9 mouse cellular contexts compared by ENCODE assay signal in genomic region chr11:88908557-88909211, GRCm38 (mm10). TPM values are rescaled to one million over a fixed set of nuclear protein-coding genes. Genes with fewer than 3 reads are reported as not detected.
A peak's percentile ranks its signal among the peaks of the same experiment; 100 is the strongest.
DNase-seq lines count a peak whose midpoint lies in the region; ATAC-seq and TF ChIP-seq lines count a peak whose summit lies in the region.
"Had no signal": no experiment of that assay in that cellular context is flagged by ENCODE, and none has a peak within 500 bp of the region (broad histone marks: within the 10 kb centered on the region; RNA-seq: fewer than 3 reads in every experiment).

No protein-coding gene starts in this region.

- H3K79me2 ChIP-seq in MEL (ENCODE audit: control insufficient read depth, insufficient read depth, low read length, poor library complexity): no peaks in the 10 kb centered on the region

- H3K4me2 ChIP-seq in heart, embryonic 12.5 days: no peak overlapping the region

- no peaks in the 10 kb centered on the region; the same call in 1 of the 2 replicates for H3K9me3 ChIP-seq in heart, embryonic 12.5 days (replicated peaks)
- no peaks in the 10 kb centered on the region for H3K9me3 ChIP-seq in MEL (replicated peaks; ENCODE audit: insufficient read depth, low read length)

- 96% methylated on average over 1 of the region's 1 CpGs for WGBS in heart, embryonic 12.5 days

- no peaks in the 10 kb centered on the region for H3K36me3 ChIP-seq in heart, embryonic 12.5 days
- H3K36me3 ChIP-seq in MEL (ENCODE audit: control insufficient read depth in 1 of 2, insufficient read depth in 2 of 2, low read length in 2 of 2): no peaks in the 10 kb centered on the region
- H3K36me3 ChIP-seq in testis, adult 2 months (ENCODE audit: control insufficient read depth, insufficient read depth, low read length): no peaks in the 10 kb centered on the region

- TF ChIP-seq CTCF in MEL (IDR thresholded peaks at IDR 0.05 in 2 of 3, conservative IDR thresholded peaks at IDR 0.05 in 1 of 3; ENCODE audit: control insufficient read depth in 1 of 3, insufficient read depth in 1 of 3, low read depth in 2 of 3, low read length in 3 of 3, poor library complexity in 1 of 3, severe bottlenecking in 1 of 3): peak; percentile 62 to 69 (median 65)
- no peak for TF ChIP-seq CTCF in testis, adult 2 months (IDR thresholded peaks at IDR 0.05; ENCODE audit: control insufficient read depth, insufficient read depth, insufficient replicate concordance, low read depth, low read length)

- peaks cover 6% of the 10 kb centered on the region; the same call in 1 of the 2 replicates for H3K4me1 ChIP-seq in heart, embryonic 12.5 days (replicated peaks)
- peaks cover 0 to 8% of the 10 kb centered on the region in 2 experiments for H3K4me1 ChIP-seq in MEL (ENCODE audit: control insufficient read depth in 1 of 2, insufficient read depth in 2 of 2, low read length in 2 of 2)
- no peaks in the 10 kb centered on the region for H3K4me1 ChIP-seq in testis, adult 2 months (ENCODE audit: control insufficient read depth, insufficient read depth, low read length)

- peak; percentile 58 for TF ChIP-seq RAD21 in MEL (IDR thresholded peaks at IDR 0.05; ENCODE audit: low read depth, low read length)

- TF ChIP-seq EP300 in MEL (IDR thresholded peaks at IDR 0.05; ENCODE audit: low read depth in 1 of 2, low read length in 2 of 2): no peak

- H3K27me3 ChIP-seq in heart, embryonic 12.5 days (replicated peaks): no peaks in the 10 kb centered on the region
- H3K27me3 ChIP-seq in MEL (ENCODE audit: control insufficient read depth in 1 of 2, insufficient read depth in 2 of 2, low read length in 2 of 2): no peaks in the 10 kb centered on the region
- H3K27me3 ChIP-seq in testis, adult 2 months (ENCODE audit: control insufficient read depth, insufficient read depth, low read length): no peaks in the 10 kb centered on the region

- H3K4me3 ChIP-seq in heart, embryonic 12.5 days: no peak overlapping the region
- H3K4me3 ChIP-seq in MEL (ENCODE audit: control insufficient read depth in 1 of 2, insufficient read depth in 1 of 2, low read depth in 2 of 2, low read length in 2 of 2): no peak overlapping the region
- no peak overlapping the region for H3K4me3 ChIP-seq in testis, adult 2 months (ENCODE audit: control insufficient read depth, low read depth, low read length)

- TF ChIP-seq POLR2A in MEL (IDR thresholded peaks at IDR 0.05; ENCODE audit: control insufficient read depth in 1 of 2, insufficient read depth in 1 of 2, low read depth in 1 of 2, low read length in 2 of 2, poor library complexity in 1 of 2): no peak
- no peak for TF ChIP-seq POLR2A in testis, adult 2 months (IDR thresholded peaks at IDR 0.05; ENCODE audit: control insufficient read depth, low read depth, low read length)

- ATAC-seq in heart, embryonic 12.5 days (ENCODE audit: insufficient number of reproducible peaks, low FRiP score): no peak
- peak; percentile 96 for ATAC-seq in megakaryocyte progenitor cell, adult 5-6 weeks (replicated peaks; ENCODE audit: poor library complexity)

- H3K27ac ChIP-seq in heart, embryonic 12.5 days (ENCODE audit: poor library complexity, severe bottlenecking): no peak overlapping the region
- H3K27ac ChIP-seq in MEL (ENCODE audit: control insufficient read depth, low read depth, low read length): no peak overlapping the region
- peak overlapping the region; percentile 52; the same call in 1 of the 2 replicates for H3K27ac ChIP-seq in testis, adult 2 months (ENCODE audit: control insufficient read depth, insufficient read depth, low read depth, low read length)
- H3K27ac ChIP-seq: macrophage had no signal

- no peak overlapping the region for H3K9ac ChIP-seq in heart, embryonic 12.5 days
- H3K9ac ChIP-seq in MEL (ENCODE audit: control insufficient read depth, low read depth, low read length, poor library complexity, severe bottlenecking): no peak overlapping the region

- peak; percentile 43 to 61 for DNase-seq in heart, adult 9 months (ENCODE audit: low spot score in 2 of 2)
- DNase-seq in MEL (ENCODE audit: low read depth, low spot score): peak; percentile 84
- peak; percentile 56 for DNase-seq in cerebellum, adult 9-10 months
- DNase-seq in gastrocnemius, postnatal 25 days: peak; percentile 16
- DNase-seq in layer of hippocampus, adult 9-11 months: peak; percentile 38

TF ChIP-seq in MEL, 35 proteins besides CTCF, POLR2A, EP300 and RAD21:
- TF ChIP-seq SMC3 (IDR thresholded peaks at IDR 0.05; ENCODE audit: low read depth, low read length) (peak; percentile 58), MAX (IDR thresholded peaks at IDR 0.05; ENCODE audit: low read length) (no peak), MAZ (IDR thresholded peaks at IDR 0.05; ENCODE audit: low read depth, low read length) (no peak), HCFC1 (IDR thresholded peaks at IDR 0.05; ENCODE audit: low read depth, low read length) (no peak), MYB (IDR thresholded peaks at IDR 0.05; ENCODE audit: low read depth, low read length) (no peak), ZKSCAN1 (IDR thresholded peaks at IDR 0.05; ENCODE audit: low read depth, low read length) (no peak), TBP (IDR thresholded peaks at IDR 0.05; ENCODE audit: low read depth, low read length) (0 out of 2 replicates have a peak, but pooled peaks have one; percentile 24), MXI1 (IDR thresholded peaks at IDR 0.05; ENCODE audit: low read depth, low read length) (no peak), GATA1 (IDR thresholded peaks at IDR 0.05; ENCODE audit: low read depth, low read length) (no peak), ZMIZ1 (IDR thresholded peaks at IDR 0.05; ENCODE audit: low read depth, low read length) (no peak), ZC3H11A (IDR thresholded peaks at IDR 0.05; ENCODE audit: low read depth, low read length) (peak; percentile 40), KAT2A (conservative IDR thresholded peaks at IDR 0.05; ENCODE audit: low read depth, low read length) (no peak), USF2 (IDR thresholded peaks at IDR 0.05; ENCODE audit: borderline replicate concordance in 1 of 2, insufficient read depth in 1 of 2, low read depth in 1 of 2, low read length in 2 of 2) (no peak), ETS1 (IDR thresholded peaks at IDR 0.05; ENCODE audit: low read depth, low read length) (no peak), MAFK (IDR thresholded peaks at IDR 0.05; ENCODE audit: borderline replicate concordance, low read depth, low read length) (no peak)

RNA-seq across cellular contexts. Expression of gene Akap1, which starts 44.3 kb away (rescaled TPM):
- polyA plus RNA-seq in heart, embryonic 12.5 days (2016; fragmentation: Nextera tagmentation; extraction: Ambion mirVana): 34.1 and 38.9 TPM in 2 replicates
- 63.0 and 70.5 TPM in 2 replicates for total RNA-seq in MEL (2012; rRNA removed)
- 10 to 100 TPM; 39.0 to 59.6 TPM for polyA plus RNA-seq in MEL (2012; ENCODE audit: insufficient read depth in 1 of 2, insufficient read length in 2 of 2, low read depth in 1 of 2, low replicate concordance in 2 of 2, missing spikeins in 1 of 2)
- 10 to 100 TPM; 65.8 to 77.9 TPM for total RNA-seq in gastrocnemius, postnatal 25 days (2021)
- 8.9 and 9.5 TPM in 2 replicates for total RNA-seq in megakaryocyte progenitor cell, adult 5-6 weeks (2015)
- 22.4 and 24.0 TPM in 2 replicates for total RNA-seq in megakaryocyte progenitor cell, adult 5-6 weeks (2017)
- 535 and 558 TPM in 2 replicates for polyA plus RNA-seq in testis, adult 2 months (2012; rRNA removed)

RNA-seq across cellular contexts. Expression of gene Scpep1, which starts 46.6 kb away (rescaled TPM):
- polyA plus RNA-seq in heart, embryonic 12.5 days (2016; fragmentation: Nextera tagmentation; extraction: Ambion mirVana): 47.2 and 47.5 TPM in 2 replicates
- total RNA-seq in MEL (2012; rRNA removed): 7.9 and 8.9 TPM in 2 replicates
- polyA plus RNA-seq in MEL (2012; ENCODE audit: insufficient read depth in 1 of 2, insufficient read length in 2 of 2, low read depth in 1 of 2, low replicate concordance in 2 of 2, missing spikeins in 1 of 2): 10 to 100 TPM in 1 of 2 experiments, not detected in 1; 15.6 TPM
- total RNA-seq in gastrocnemius, postnatal 25 days (2021): 10 to 100 TPM in 1 of 2 experiments, 1 to 10 TPM in 1; 8.6 to 10.8 TPM
- 25.0 and 25.4 TPM in 2 replicates for total RNA-seq in megakaryocyte progenitor cell, adult 5-6 weeks (2015)
- total RNA-seq in megakaryocyte progenitor cell, adult 5-6 weeks (2017): 13.8 and 15.0 TPM in 2 replicates
- polyA plus RNA-seq in testis, adult 2 months (2012; rRNA removed): 15.6 and 16.4 TPM in 2 replicates

RNA-seq across cellular contexts. Expression of gene Elobl, which starts 58.0 kb away (rescaled TPM):
- not detected in 2 replicates for polyA plus RNA-seq in heart, embryonic 12.5 days (2016; fragmentation: Nextera tagmentation; extraction: Ambion mirVana)
- total RNA-seq in MEL (2012; rRNA removed): 0.58 and 0.92 TPM in 2 replicates
- polyA plus RNA-seq in MEL (2012; ENCODE audit: insufficient read depth in 1 of 2, insufficient read length in 2 of 2, low read depth in 1 of 2, low replicate concordance in 2 of 2, missing spikeins in 1 of 2): under 1 TPM in 1 of 2 experiments, not detected in 1; 0.72 TPM
- total RNA-seq in gastrocnemius, postnatal 25 days (2021): not detected
- not detected in 2 replicates for total RNA-seq in megakaryocyte progenitor cell, adult 5-6 weeks (2015)
- total RNA-seq in megakaryocyte progenitor cell, adult 5-6 weeks (2017): not detected in 2 replicates
- polyA plus RNA-seq in testis, adult 2 months (2012; rRNA removed): 0.27 and 0.48 TPM in 2 replicates
- polyA plus RNA-seq: macrophage had no signal

Comparison
In these comparisons a context has a peak if more than half of its experiments do, and no peak if none do; other contexts are left out.
1. DNase-seq: peak in every context shown above with its lines; median percentile 84 in MEL; 56 in cerebellum, adult 9-10 months; 52 in heart, adult 9 months; 38 in layer of hippocampus, adult 9-11 months; 16 in gastrocnemius, postnatal 25 days.